Mouse (Mus musculus) liver, embryonic 14.5 days (tissue): ENCODE measurements around the gene Pcnt. TPM values are rescaled to one million over a fixed set of nuclear protein-coding genes. Genes with fewer than 3 reads are reported as not detected.

Experiments used
- ATAC-seq: fragments of 200-750 bp; cut with Nextera tagmentation; 2 replicates; pipeline ENCODE4 v1.8.0; 2017; ENCODE audit warnings: moderate number of reproducible peaks, mild to moderate bottlenecking, moderate library complexity; ENCODE audit not compliant: insufficient read depth
- DNase-seq, 3 experiments: peaks; one replicate each; pipeline ENCODE4 v3.0.0-alpha.2; 2012 to 2013; ENCODE audit warnings: low read depth in 3 of 3, low spot score in 3 of 3
- H3K27ac ChIP-seq: fragments of 300-500 bp; sonication (generic); 2 replicates; pipeline ENCODE4 v1.5.1; 2014; ENCODE audit warnings: moderate library complexity, mild to moderate bottlenecking, control low read depth, inconsistent platforms
- H3K27me3 ChIP-seq: fragments of 300-500 bp; sonication (generic); 2 replicates; pipeline ENCODE4 v1.6.1; 2014; ENCODE audit warnings: mild to moderate bottlenecking, low read length, moderate library complexity; ENCODE audit not compliant: control insufficient read depth, insufficient read depth
- H3K36me3 ChIP-seq: fragments of 300-500 bp; sonication (generic); replicated peaks from 2 replicates; pipeline ENCODE4 v1.6.1; 2014; ENCODE audit warnings: low read depth; ENCODE audit not compliant: control insufficient read depth, insufficient read depth
- H3K4me1 ChIP-seq, 2 experiments: fragments of 200-500 bp in 1 of 2; fragments of 300-500 bp in 1 of 2; sonication (generic) in 1 of 2; replicated peaks; 2 replicates each; pipeline ENCODE4 v1.6.1; 2012 to 2014; ENCODE audit warnings: antibody characterized with exemption in 1 of 2, inconsistent platforms in 1 of 2, low read length in 1 of 2; ENCODE audit not compliant: control insufficient read depth in 2 of 2, insufficient read depth in 2 of 2
- H3K4me2 ChIP-seq: fragments of 300-500 bp; sonication (generic); 2 replicates; pipeline ENCODE4 v1.6.1; 2014; ENCODE audit warnings: low read depth, mild to moderate bottlenecking, control low read depth, moderate library complexity
- H3K4me3 ChIP-seq, 2 experiments: fragments of 200-500 bp in 1 of 2; fragments of 300-500 bp in 1 of 2; sonication (generic) in 1 of 2; 2 replicates each; pipeline ENCODE4 v1.5.1; 2012 to 2014; ENCODE audit warnings: low read depth in 2 of 2, low read length in 2 of 2, mild to moderate bottlenecking in 2 of 2, control low read depth in 1 of 2, inconsistent platforms in 1 of 2, moderate library complexity in 1 of 2; ENCODE audit not compliant: insufficient read depth in 1 of 2
- H3K9ac ChIP-seq: fragments of 300-500 bp; sonication (generic); replicated peaks from 2 replicates; pipeline ENCODE4 v1.6.1; 2014; ENCODE audit warnings: mild to moderate bottlenecking, control low read depth, moderate library complexity
- H3K9me3 ChIP-seq: fragments of 300-500 bp; sonication (generic); 2 replicates; pipeline ENCODE4 v1.6.1; 2016; ENCODE audit warnings: low read length, mixed read lengths; ENCODE audit not compliant: control insufficient read depth
- CTCF ChIP-seq: IDR thresholded peaks from 2 replicates; pipeline ENCODE4 v1.5.1; 2016; ENCODE audit warnings: antibody characterized with exemption, low read depth, control low read depth
- EP300 ChIP-seq: IDR thresholded peaks from 2 replicates; pipeline ENCODE4 v1.6.1; 2016; ENCODE audit warnings: antibody characterized with exemption, low read depth
- WGBS: fragments of 180-500 bp; shearing (Covaris S2); extraction: QIAGEN DNeasy Blood & Tissue Kit; methylation state at CpG from one replicate; pipeline ENCODE4 v1.1.7; 2014; ENCODE audit not compliant: insufficient replicate concordance; 5-methylcytosine and 5-hydroxymethylcytosine counted together
- polyA plus RNA-seq, 2 experiments: library from polyadenylated mRNA; depleted of rRNA in 1 of 2; stranded (reverse) in 1 of 2; unstranded in 1 of 2; fragments of >200 nt; fragmentation: Nextera tagmentation in 1 of 2; extraction: Ambion mirVana in 1 of 2; gene quantifications; 2 replicates each; pipeline versions ENCODE4 v1.2.1 to v1.2.3; 2012 to 2014

Gene Pcnt
- polyA plus RNA-seq, 2 experiments = 9.3 to 19.9 TPM

GRCm38 (mm10) chr10:76371736-76372135, 70.8 kb downstream of the Pcnt start:
- no peak for TF ChIP-seq CTCF
- no peak for TF ChIP-seq EP300
- no peak overlapping the region for H3K9ac ChIP-seq
- no peak overlapping the region for H3K27ac ChIP-seq
- DNase-seq = no peak
- no peak overlapping the region for H3K4me3 ChIP-seq
- peaks cover 55% of the 10 kb centered on the region for H3K36me3 ChIP-seq
- no peaks in the 10 kb centered on the region for H3K9me3 ChIP-seq
- no peaks in the 10 kb centered on the region for H3K4me1 ChIP-seq
- no peak overlapping the region for H3K4me2 ChIP-seq
- ATAC-seq = no peak
- H3K27me3 ChIP-seq = no peaks in the 10 kb centered on the region
- WGBS = 73% methylated on average over 3 of the region's 3 CpGs

GRCm38 (mm10) chr10:76368766-76369165, 73.8 kb downstream of the Pcnt start:
- H3K27ac ChIP-seq = no peak overlapping the region
- H3K27me3 ChIP-seq = no peaks in the 10 kb centered on the region
- no peak overlapping the region for H3K4me3 ChIP-seq
- no peaks in the 10 kb centered on the region for H3K4me1 ChIP-seq
- H3K9ac ChIP-seq = no peak overlapping the region
- no peak for ATAC-seq
- 87% methylated on average over 13 of the region's 13 CpGs for WGBS
- DNase-seq = no peak
- TF ChIP-seq EP300 (no peak), CTCF (no peak)
- no peak overlapping the region for H3K4me2 ChIP-seq
- H3K36me3 ChIP-seq = peaks cover 39% of the 10 kb centered on the region
- no peaks in the 10 kb centered on the region for H3K9me3 ChIP-seq

GRCm38 (mm10) chr10:76363233-76363632, 79.4 kb downstream of the Pcnt start:
- H3K4me1 ChIP-seq = no peaks in the 10 kb centered on the region
- ATAC-seq = no peak
- no peaks in the 10 kb centered on the region for H3K27me3 ChIP-seq
- no peak overlapping the region for H3K9ac ChIP-seq
- H3K27ac ChIP-seq = no peak overlapping the region
- H3K9me3 ChIP-seq = no peaks in the 10 kb centered on the region
- H3K36me3 ChIP-seq = peaks cover 9% of the 10 kb centered on the region
- 66% methylated on average over 3 of the region's 3 CpGs for whole genome bisulfite sequencing
- DNase-seq = no peak
- no peak overlapping the region for H3K4me2 ChIP-seq
- no peak for TF ChIP-seq CTCF
- no peak for TF ChIP-seq EP300
- H3K4me3 ChIP-seq = no peak overlapping the region

GRCm38 (mm10) chr10:76358468-76358867, 84.1 kb downstream of the Pcnt start:
- no peak for ATAC-seq
- no peak overlapping the region for H3K27ac ChIP-seq
- H3K36me3 ChIP-seq = peaks cover 30% of the 10 kb centered on the region
- no peaks in the 10 kb centered on the region for H3K9me3 ChIP-seq
- no peak overlapping the region for H3K4me3 ChIP-seq
- H3K4me2 ChIP-seq = no peak overlapping the region
- TF ChIP-seq CTCF = no peak
- H3K27me3 ChIP-seq = no peaks in the 10 kb centered on the region
- no peaks in the 10 kb centered on the region for H3K4me1 ChIP-seq
- no peak overlapping the region for H3K9ac ChIP-seq
- DNase-seq = no peak
- WGBS = 77% methylated on average over 5 of the region's 5 CpGs

GRCm38 (mm10) chr10:76357286-76357875, 85.2 kb downstream of the Pcnt start:
- no peak overlapping the region for H3K4me2 ChIP-seq
- 82% methylated on average over 8 of the region's 8 CpGs for WGBS
- no peaks in the 10 kb centered on the region for H3K4me1 ChIP-seq
- DNase-seq (no peak), ATAC-seq (no peak)
- H3K27ac ChIP-seq = no peak overlapping the region
- no peak for TF ChIP-seq CTCF
- TF ChIP-seq EP300 = no peak
- H3K27me3 ChIP-seq = no peaks in the 10 kb centered on the region
- H3K9ac ChIP-seq = no peak overlapping the region
- no peaks in the 10 kb centered on the region for H3K9me3 ChIP-seq
- peaks cover 39% of the 10 kb centered on the region for H3K36me3 ChIP-seq
- no peak overlapping the region for H3K4me3 ChIP-seq
